Mouse (Mus musculus) T-helper 17 cell (primary cell): Measurements from ENCODE around the gene Ulk1.

Experiments
- in situ Hi-C, 2 experiments: fragments of 300-600 bp; cut with MboI, MseI; formaldehyde crosslinking; loops; 1 replicate in 1 of 2; 2 replicates in 1 of 2; pipeline ENCODE4 v1.15.1; 2025; ENCODE audit warnings: high pct_unique_total_duplicates in 2 of 2

The Ulk1 gene

DNA sequence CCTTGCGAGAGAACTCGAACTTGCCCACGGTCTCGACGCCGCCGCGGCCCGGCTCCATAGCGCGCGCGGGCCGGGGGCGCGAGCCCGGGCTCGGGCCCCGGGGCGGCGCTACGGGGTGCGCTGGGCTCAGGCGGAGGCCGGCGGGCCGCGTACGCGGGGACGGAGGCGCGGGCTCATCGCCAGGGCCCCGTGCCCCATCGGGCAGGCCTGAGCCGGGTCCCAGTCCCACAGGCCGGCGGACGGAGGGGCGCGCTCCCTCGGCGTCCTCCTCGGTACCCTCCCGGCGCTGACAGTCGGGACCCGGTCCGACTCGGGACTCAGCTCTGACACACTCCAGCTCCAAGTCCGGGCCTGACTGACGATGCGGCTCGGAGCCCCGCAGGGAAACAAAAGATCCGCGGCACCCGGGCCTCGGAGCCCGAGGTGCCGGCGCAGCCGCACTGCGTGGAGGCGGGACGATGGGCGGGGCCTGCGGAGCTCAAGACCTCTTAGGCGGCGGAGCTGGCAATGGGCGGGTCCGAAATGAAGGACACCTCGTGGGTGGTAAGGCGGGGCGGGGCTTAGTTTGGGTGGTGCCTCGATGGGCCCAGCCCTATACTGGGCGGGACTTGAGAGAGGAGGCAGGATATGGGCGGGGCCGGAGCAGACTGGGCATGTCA lies at the start of gene Ulk1:
TSS of gene Ulk1 (minus strand) at position 431 of the 659 bp plus-strand sequence.
- in situ Hi-C loops, result no loop called here

DNA sequence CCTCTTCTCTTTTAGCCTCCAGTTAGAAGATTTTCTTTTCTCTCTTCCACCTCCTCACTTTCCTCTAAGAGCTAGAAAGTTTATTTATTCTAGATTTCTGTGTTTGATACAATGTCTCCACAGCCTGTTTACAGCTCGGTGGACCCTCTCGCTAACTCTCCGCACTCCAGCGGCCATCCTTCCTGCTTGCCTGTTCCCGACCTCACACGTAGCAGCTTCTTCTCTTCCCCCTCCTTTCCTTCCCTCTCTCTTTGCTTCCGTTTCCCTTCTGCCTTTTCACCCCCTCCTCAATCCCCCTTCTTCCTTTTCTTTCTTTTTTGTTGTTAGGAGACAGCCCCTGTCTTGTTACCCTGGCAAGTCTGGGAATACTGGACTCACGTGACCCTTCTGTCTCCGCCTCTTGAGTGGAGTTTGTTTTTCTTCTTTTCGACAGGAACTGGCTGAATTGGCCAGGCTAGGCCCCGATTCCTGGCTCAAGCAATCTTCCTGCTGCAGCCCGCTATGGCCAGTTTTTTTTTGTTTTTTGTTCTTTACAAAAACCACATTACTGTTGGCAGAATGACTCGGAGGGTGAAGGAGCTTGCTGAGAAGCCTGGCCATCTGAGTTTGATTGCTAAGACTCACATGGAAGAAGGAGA lies 49.2 kb upstream of the Ulk1 start:
- in situ Hi-C loops, result no loop called here

- in situ Hi-C loops, result no loop called here
These were observed 47.2 kb upstream of the Ulk1 start for GRCm38 (mm10) chr5:110857091-110857490.

DNA sequence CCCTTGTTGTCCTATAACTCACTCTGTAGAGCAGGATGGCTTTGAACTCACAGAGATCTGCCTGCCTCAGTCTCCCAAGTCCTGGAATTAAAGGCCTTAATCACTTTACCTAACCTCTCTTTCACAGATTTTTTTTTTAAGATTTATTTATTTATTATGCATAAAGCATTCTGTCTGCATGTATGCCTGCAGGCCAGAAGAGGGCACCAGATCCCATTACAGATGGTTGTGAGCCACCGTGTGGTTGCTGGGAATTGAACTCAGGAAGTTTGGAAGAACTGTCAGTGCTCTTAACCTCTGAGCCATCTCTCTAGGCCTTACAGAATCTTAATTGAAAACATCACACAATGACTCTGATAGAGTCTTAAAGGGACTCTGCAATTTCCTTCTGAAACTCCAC lies 43.1 kb upstream of the Ulk1 start:
- in situ Hi-C loops, result no loop called here

DNA sequence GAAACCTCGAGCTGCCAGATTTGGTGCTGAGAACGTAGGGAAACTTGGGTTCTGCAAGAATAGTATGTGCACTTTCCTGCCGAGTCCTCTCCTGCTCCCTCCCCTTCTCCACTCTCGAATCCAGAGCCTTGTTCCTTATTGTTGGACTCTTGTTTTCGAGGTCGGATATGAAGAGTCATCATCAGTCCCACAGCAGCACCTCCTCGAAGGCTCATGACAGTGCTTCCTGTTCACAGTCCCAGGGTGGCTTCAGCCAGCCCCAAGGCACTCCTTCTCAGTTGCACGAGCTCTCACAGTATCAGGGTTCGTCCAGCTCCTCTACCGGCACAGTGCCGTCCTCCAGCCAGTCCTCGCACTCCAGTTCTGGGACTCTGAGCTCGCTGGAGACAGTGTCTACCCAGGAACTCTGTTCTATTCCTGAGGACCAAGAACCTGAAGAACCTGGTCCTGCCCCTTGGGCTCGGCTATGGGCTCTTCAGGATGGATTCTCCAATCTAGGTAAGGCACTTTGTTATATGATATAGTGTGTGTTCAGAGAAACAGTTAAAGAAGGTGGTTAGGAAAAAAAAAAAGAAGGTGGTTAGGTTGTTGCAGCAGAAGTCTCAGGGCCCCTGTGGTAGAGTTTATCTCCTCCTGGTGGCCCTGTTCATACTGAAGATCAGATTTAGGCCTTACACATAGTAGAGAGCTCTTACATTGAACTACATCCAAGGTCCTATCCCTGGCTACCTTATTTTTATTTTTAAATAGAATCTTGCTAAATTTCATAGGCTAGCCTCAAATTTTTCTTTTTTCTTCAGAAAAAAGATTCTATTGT lies 31.4 kb upstream of the Ulk1 start:
- in situ Hi-C loops, result loop anchor here in 1 of 2 experiments (5.0 kb wide), 1 partner anchor 64 kb away; no protein-coding TSS in a partner anchor

DNA sequence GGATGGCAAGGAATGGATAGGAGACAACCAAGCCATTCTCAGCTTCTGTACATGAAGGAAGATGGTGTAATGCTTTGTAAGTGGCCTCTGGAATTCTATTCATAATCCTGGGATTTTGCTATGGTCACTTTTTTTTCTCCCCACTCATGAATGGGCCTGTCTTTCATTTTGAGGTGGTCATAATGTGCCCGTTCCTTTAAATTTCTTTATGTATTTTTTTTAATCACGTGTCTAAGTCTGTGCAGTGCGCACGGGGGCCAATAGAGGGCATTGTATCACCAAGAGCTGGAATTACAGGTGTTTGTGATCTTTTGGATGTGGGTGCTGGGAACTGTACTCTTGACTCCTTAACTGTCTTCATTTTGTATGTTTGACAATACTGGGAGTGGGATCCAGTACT lies 30.6 kb upstream of the Ulk1 start:
- in situ Hi-C loops, result loop anchor here in 1 of 2 experiments (5.0 kb wide), 1 partner anchor 63 kb away; no protein-coding TSS in a partner anchor

DNA sequence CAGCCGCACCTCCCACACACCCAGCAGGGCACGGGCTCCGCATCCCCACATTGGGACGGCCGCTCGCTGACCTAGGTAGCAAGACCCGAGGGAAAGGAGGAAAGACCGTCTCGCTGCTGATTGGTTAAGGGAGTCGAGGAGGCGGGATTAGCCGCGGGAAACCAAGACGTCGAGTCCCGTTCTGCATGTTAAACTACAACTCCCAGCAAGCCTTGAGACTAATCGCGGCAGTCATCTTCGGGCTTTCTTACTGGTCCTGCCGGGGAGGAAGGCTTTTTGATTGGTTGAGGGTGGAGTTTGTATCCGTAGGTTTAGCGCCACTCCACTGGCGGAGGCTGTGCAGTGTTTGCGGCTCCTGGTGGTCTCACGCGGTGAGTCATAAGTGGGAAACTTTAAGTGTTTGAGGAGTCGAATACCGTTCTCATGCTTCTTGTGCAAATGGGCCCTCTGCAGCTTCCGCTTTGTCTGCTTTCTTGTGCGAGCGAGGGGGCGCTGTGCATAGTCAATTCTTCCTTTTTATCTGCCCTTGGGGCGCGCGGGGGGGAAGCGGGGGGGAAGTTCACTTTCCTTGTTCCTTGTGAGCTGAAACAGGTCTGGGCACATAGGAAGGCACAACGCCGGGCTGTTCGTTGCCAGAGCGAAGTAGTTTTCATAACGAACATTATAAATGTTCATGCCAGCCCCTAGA lies 29.9 kb upstream of the Ulk1 start, which contains the start of the genes Hscb and Chek2:
TSS of gene Hscb (minus strand) at position 100 of the 688 bp plus-strand sequence.
TSS of gene Chek2 (plus strand) at position 302 of the 688 bp plus-strand sequence.
- in situ Hi-C loops, result loop anchor here (5.0 kb wide), 2 partner anchors 58 to 63 kb away; partner anchors contain the start of gene Pus1 (in 1 of the 2)

DNA sequence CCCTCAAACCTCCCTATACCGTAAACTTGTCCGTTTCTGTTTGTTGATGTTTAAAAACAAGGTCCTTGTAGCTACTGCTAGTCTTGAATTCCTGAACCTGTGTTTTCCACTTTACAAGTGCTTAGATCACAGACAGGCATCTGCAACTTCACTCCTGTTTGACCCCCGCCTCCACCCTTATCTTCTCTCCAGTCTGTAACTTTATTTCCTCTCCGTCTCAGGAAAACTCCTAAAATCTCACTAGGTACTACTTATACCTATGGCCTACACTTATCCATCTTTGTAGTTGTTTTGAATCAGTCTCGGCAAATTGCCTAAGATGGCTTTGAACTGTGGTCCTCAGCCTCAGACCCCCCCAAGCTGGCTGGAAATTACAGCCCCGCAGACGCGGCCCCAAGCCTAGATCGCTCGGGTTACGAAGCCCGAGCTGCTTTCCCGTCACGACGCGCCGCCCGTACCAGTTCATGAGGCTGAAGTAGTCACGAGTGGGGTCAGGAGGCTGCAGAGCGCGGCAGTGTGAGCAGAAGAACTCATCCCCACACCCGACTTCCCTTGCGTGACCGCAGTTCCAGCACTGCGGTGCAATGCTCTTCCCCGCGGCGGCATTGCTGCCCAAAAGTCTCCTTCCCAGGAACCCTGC lies 29.3 kb upstream of the Ulk1 start:
- in situ Hi-C loops, result loop anchor here in 1 of 2 experiments (5.0 kb wide), 1 partner anchor 57 kb away; the partner anchor contains the start of gene Pus1

DNA sequence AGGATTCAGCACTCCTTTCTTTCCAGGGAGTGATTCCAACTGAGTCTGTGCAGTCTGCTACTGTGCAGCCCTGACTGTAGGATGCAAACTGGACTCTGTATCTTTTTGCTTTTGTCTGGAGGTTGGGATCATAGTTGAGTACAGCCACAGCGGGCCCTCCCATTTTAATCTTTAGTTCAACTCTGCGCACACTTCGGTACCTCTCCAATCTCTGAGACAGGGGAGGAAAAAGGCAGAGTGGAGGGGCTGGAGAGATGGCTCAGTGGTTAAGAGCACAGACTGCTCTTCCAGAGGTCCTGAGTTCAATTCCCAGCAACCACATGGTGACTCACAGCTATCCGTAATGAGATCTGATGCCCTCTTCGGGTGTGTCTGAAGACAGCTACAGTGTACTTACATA lies 28.1 kb upstream of the Ulk1 start:
- in situ Hi-C loops, result loop anchor here in 1 of 2 experiments (5.0 kb wide), 1 partner anchor 56 kb away; the partner anchor contains the start of gene Pus1

DNA sequence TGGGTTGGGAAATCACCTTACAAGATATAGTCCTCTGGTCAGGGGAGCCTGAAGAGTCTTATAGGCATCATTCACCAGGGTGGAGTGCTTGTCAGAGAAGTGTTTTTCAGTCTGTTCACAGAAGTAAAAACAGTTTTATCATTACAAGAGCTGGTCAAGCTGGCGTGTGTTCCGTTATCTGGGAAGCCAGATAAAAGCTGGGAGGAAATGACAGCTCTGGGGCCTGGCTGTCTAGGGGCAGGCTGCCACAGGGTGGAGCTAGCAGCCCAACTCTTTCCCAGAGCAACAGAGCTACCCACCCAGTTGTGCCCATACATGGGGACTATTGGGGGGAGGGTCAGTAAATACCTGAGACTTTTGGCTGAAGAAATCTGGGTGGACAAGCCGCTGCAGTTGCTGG lies 26.1 kb upstream of the Ulk1 start:
- in situ Hi-C loops, result loop anchor here in 1 of 2 experiments (5.0 kb wide), 1 partner anchor 54 kb away; the partner anchor contains the start of gene Pus1

- in situ Hi-C loops, result no loop called here
These were observed 21.3 kb upstream of the Ulk1 start for GRCm38 (mm10) chr5:110831036-110831720.

DNA sequence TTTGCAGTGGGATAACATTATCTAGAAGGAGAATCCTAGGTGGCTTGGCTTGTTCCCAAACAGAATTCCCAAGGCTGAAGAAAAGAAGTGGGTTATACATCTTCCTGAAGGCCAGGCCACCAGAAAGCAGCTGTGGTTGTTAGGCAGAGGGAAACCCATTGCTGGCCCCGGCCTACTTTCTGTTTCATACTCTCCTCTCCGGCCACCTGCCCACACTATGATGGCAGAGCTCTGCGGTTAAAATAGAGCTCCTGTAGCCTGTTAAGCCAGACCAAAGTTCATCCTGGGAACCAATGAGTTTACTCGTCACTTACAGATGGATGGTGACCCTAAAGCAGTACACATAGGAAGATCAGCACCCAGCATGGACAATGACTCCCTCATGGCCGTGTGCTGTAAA lies 17.7 kb upstream of the Ulk1 start:
- in situ Hi-C loops, result no loop called here

DNA sequence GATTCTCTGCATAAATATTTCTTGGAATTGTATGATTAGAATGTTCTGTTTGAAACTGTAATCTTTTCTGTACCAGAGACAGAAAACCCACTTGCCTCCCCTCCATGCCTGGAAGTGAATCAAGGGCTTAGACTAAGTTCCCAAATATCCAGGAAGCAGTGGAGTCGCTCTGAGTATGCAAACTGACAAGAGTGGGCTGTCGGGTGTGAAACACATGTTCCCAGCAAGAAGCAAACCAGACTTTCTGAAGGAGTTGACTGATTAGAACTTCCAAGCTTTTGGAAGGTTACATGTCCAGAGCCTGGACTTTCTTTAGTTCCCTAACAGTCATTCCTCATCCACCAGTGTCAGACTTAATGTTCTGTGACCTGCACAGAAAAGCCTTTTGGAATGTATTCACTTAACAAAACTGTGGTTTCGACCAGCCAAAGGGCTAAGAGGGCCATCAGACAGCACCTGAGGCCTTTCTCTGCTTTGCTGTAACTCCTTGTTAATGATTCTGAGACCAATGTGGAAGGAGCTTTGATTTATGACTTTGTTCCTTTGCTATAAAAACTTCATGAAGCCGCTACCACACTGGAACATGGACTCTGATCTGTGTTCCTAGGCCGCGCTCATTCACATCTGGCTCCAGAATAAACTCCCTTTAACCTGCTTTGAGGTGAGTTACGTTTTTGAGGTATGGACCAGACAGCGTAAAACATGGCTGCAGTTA lies 17.0 kb upstream of the Ulk1 start:
- in situ Hi-C loops, result no loop called here

- in situ Hi-C loops, result no loop called here
These were observed 14.5 kb upstream of the Ulk1 start for GRCm38 (mm10) chr5:110824421-110824820.

GRCm38 (mm10) chr5:110808821-110809666 lies 853 bp downstream of the Ulk1 start:
- in situ Hi-C loops, result no loop called here

DNA sequence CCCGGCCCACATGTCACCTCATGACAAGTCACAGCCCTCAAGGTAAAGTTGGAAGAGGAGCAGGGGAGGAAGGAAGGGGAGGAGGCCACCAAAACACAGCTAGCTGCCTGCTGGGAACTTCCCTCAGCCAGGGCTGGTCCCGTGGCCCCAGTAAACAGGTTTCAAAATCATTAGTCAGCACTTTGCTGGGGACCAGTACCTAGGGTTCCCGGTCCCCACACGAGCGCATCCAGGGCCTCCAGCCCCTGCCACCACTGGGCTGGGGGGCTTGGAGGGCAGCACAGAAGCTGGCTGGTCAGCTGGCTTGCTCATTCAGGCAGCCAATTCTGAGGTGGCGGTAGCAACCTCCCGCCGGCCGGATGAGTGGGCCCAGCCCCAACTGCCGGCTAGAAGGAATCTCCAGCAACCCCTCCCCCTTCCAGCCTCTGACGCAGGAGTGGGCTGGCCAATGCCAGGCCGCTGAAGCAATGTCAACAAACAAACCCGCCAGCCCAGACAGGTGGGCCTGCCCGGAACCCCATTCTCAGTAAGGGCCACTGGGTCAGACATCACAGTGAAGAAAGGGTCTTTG lies 1.8 kb downstream of the Ulk1 start:
- in situ Hi-C loops, result no loop called here

DNA sequence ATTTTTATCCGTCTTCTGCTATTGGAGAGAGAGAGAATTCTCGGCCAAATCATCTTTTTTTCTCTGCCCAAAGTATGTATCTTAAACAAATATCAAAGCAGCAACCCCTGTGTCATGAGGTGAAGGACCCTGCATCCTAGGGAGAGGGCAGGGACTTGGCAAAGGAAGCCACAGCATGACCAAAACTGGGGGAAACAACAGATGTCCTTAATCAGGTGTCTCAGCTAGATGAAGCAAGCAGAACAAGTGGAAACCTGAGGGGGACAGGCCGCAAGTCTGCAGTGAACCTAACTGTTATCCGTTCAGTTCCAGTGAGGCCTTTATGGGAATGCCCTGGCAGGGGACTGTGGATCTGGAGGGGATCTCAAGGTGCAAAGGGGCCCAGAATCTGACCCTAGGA lies 2.4 kb downstream of the Ulk1 start:
- in situ Hi-C loops, result no loop called here

GRCm38 (mm10) chr5:110806676-110807075 lies 3.2 kb downstream of the Ulk1 start:
- in situ Hi-C loops, result no loop called here
